Mouse (Mus musculus): ENCODE measurements around the gene Syk. TPM values are rescaled to one million over a fixed set of nuclear protein-coding genes. Genes with fewer than 3 reads are reported as not detected.

The Syk gene
- polyA plus RNA-seq, 1 experiment from 2014 or later = 7.4 TPM

- no peak overlapping the region for H3K4me2 ChIP-seq
- ATAC-seq (replicated peaks; ENCODE audit: low FRiP score) = no peak
Measured at GRCm38 (mm10) chr13:52551275-52551674, 31.7 kb upstream of the Syk start.

GRCm38 (mm10) chr13:52552822-52553477 is 30.0 kb upstream of the Syk start:
- 67% methylated on average over 9 of the region's 9 CpGs for WGBS
- Histone ChIP-seq H3K36me3 (no peaks in the 10 kb centered on the region), H3K4me3 (replicated peaks) (no peak overlapping the region), H3K9me3 (replicated peaks) (no peaks in the 10 kb centered on the region), H3K9ac (no peak overlapping the region), H3K27ac (no peak overlapping the region), H3K4me1 (no peaks in the 10 kb centered on the region), H3K4me2 (no peak overlapping the region), H3K27me3 (no peaks in the 10 kb centered on the region)
- no peak for ATAC-seq (replicated peaks; ENCODE audit: low FRiP score)

More at GRCm38 (mm10) chr13:52551275-52551674, 31.7 kb upstream of the Syk start:
- 78% methylated on average over 9 of the region's 9 CpGs for WGBS
- Histone ChIP-seq H3K4me1 (no peaks in the 10 kb centered on the region), H3K36me3 (no peaks in the 10 kb centered on the region), H3K9me3 (replicated peaks) (no peaks in the 10 kb centered on the region), H3K27me3 (no peaks in the 10 kb centered on the region), H3K4me3 (replicated peaks) (no peak overlapping the region), H3K27ac (no peak overlapping the region), H3K9ac (no peak overlapping the region)

GRCm38 (mm10) chr13:52554722-52555121 is 28.3 kb upstream of the Syk start:
- H3K27ac ChIP-seq = no peak overlapping the region
- H3K9me3 ChIP-seq (replicated peaks) = no peaks in the 10 kb centered on the region
- H3K4me2 ChIP-seq = no peak overlapping the region
- H3K4me3 ChIP-seq (replicated peaks) = no peak overlapping the region
- no peaks in the 10 kb centered on the region for H3K4me1 ChIP-seq
- no peak overlapping the region for H3K9ac ChIP-seq
- WGBS = 87% methylated on average over 9 of the region's 9 CpGs
- H3K27me3 ChIP-seq = no peaks in the 10 kb centered on the region
- H3K36me3 ChIP-seq = no peaks in the 10 kb centered on the region
- no peak for ATAC-seq (replicated peaks; ENCODE audit: low FRiP score)

- no peak overlapping the region for H3K4me3 ChIP-seq (replicated peaks)
- no peak overlapping the region for H3K9ac ChIP-seq
- WGBS = 80% methylated on average over 7 of the region's 7 CpGs
- H3K4me1 ChIP-seq = peaks cover 12% of the 10 kb centered on the region; the same call in 1 of the 2 replicates
- ATAC-seq (replicated peaks; ENCODE audit: low FRiP score) = no peak
- no peaks in the 10 kb centered on the region for H3K36me3 ChIP-seq
- no peaks in the 10 kb centered on the region for H3K27me3 ChIP-seq
- H3K27ac ChIP-seq = no peak overlapping the region
- no peaks in the 10 kb centered on the region for H3K9me3 ChIP-seq (replicated peaks)
- no peak overlapping the region for H3K4me2 ChIP-seq
Measured at GRCm38 (mm10) chr13:52557421-52557820, 25.6 kb upstream of the Syk start.

GRCm38 (mm10) chr13:52561367-52562165 is 21.4 kb upstream of the Syk start:
- no peaks in the 10 kb centered on the region for H3K9me3 ChIP-seq (replicated peaks)

GRCm38 (mm10) chr13:52562166-52562571 is 20.8 kb upstream of the Syk start:
- 36% methylated on average over 4 of the region's 4 CpGs for WGBS
- Histone ChIP-seq H3K9me3 (replicated peaks) (no peaks in the 10 kb centered on the region), H3K4me1 (peaks cover 13% of the 10 kb centered on the region; the same call in 1 of the 2 replicates), H3K27ac (peak overlapping the region; percentile 19; the same call in 1 of the 2 replicates), H3K9ac (no peak overlapping the region), H3K36me3 (no peaks in the 10 kb centered on the region), H3K27me3 (no peaks in the 10 kb centered on the region), H3K4me2 (no peak overlapping the region), H3K4me3 (replicated peaks) (no peak overlapping the region)
- ATAC-seq (replicated peaks; ENCODE audit: low FRiP score) = no peak

More at GRCm38 (mm10) chr13:52561367-52562165, 21.4 kb upstream of the Syk start:
- peaks cover 13% of the 10 kb centered on the region; the same call in 1 of the 2 replicates for H3K4me1 ChIP-seq
- H3K4me2 ChIP-seq = no peak overlapping the region
- no peaks in the 10 kb centered on the region for H3K27me3 ChIP-seq
- H3K27ac ChIP-seq = peak overlapping the region; percentile 33; the same call in 1 of the 2 replicates
- H3K4me3 ChIP-seq (replicated peaks) = no peak overlapping the region
- 59% methylated on average over 8 of the region's 8 CpGs for WGBS
- H3K36me3 ChIP-seq = no peaks in the 10 kb centered on the region
- no peak overlapping the region for H3K9ac ChIP-seq
- ATAC-seq (replicated peaks; ENCODE audit: low FRiP score) = peak; percentile 92

GRCm38 (mm10) chr13:52565103-52565739 is 17.8 kb upstream of the Syk start:
- Histone ChIP-seq H3K4me3 (replicated peaks) (no peak overlapping the region), H3K36me3 (no peaks in the 10 kb centered on the region), H3K27ac (no peak overlapping the region), H3K9ac (no peak overlapping the region), H3K9me3 (replicated peaks) (no peaks in the 10 kb centered on the region), H3K27me3 (no peaks in the 10 kb centered on the region), H3K4me2 (no peak overlapping the region), H3K4me1 (peaks cover 17% of the 10 kb centered on the region; the same call in 1 of the 2 replicates)
- WGBS = 83% methylated on average over 18 of the region's 18 CpGs
- no peak for ATAC-seq (replicated peaks; ENCODE audit: low FRiP score)

GRCm38 (mm10) chr13:52566188-52566760 is 16.7 kb upstream of the Syk start:
- no peak overlapping the region for H3K4me3 ChIP-seq (replicated peaks)
- peaks cover 10% of the 10 kb centered on the region; the same call in 1 of the 2 replicates for H3K4me1 ChIP-seq
- no peak overlapping the region for H3K4me2 ChIP-seq
- no peaks in the 10 kb centered on the region for H3K27me3 ChIP-seq
- WGBS = 88% methylated on average over 9 of the region's 9 CpGs
- no peak overlapping the region for H3K9ac ChIP-seq
- no peaks in the 10 kb centered on the region for H3K36me3 ChIP-seq
- no peak for ATAC-seq (replicated peaks; ENCODE audit: low FRiP score)
- H3K9me3 ChIP-seq (replicated peaks) = no peaks in the 10 kb centered on the region
- no peak overlapping the region for H3K27ac ChIP-seq

- WGBS = 66% methylated on average over 7 of the region's 7 CpGs
- no peak overlapping the region for H3K4me3 ChIP-seq (replicated peaks)
- no peak overlapping the region for H3K27ac ChIP-seq
- no peak overlapping the region for H3K4me2 ChIP-seq
- no peaks in the 10 kb centered on the region for H3K27me3 ChIP-seq
- no peak for ATAC-seq (replicated peaks; ENCODE audit: low FRiP score)
- no peaks in the 10 kb centered on the region for H3K36me3 ChIP-seq
- peaks cover 10% of the 10 kb centered on the region; the same call in 1 of the 2 replicates for H3K4me1 ChIP-seq
- H3K9ac ChIP-seq = no peak overlapping the region
- H3K9me3 ChIP-seq (replicated peaks) = no peaks in the 10 kb centered on the region
Measured at GRCm38 (mm10) chr13:52566777-52567176, 16.2 kb upstream of the Syk start.

GRCm38 (mm10) chr13:52569194-52569769 is 13.7 kb upstream of the Syk start:
- 0 out of 2 replicates have a peak, but pooled peaks cover 4% of the 10 kb centered on the region for H3K4me1 ChIP-seq
- no peak overlapping the region for H3K4me3 ChIP-seq (replicated peaks)
- no peak overlapping the region for H3K9ac ChIP-seq
- no peak overlapping the region for H3K27ac ChIP-seq
- no peak overlapping the region for H3K4me2 ChIP-seq
- peak; percentile 49; the same call in 1 of the 2 replicates for ATAC-seq (replicated peaks; ENCODE audit: low FRiP score)
- H3K27me3 ChIP-seq = no peaks in the 10 kb centered on the region
- H3K9me3 ChIP-seq (replicated peaks) = no peaks in the 10 kb centered on the region
- H3K36me3 ChIP-seq = no peaks in the 10 kb centered on the region
- WGBS = 61% methylated on average over 8 of the region's 8 CpGs

- no peak overlapping the region for H3K9ac ChIP-seq
- no peak overlapping the region for H3K27ac ChIP-seq
- H3K27me3 ChIP-seq = no peaks in the 10 kb centered on the region
- 0 out of 2 replicates have a peak, but pooled peaks cover 4% of the 10 kb centered on the region for H3K4me1 ChIP-seq
- H3K4me3 ChIP-seq (replicated peaks) = no peak overlapping the region
- H3K9me3 ChIP-seq (replicated peaks) = no peaks in the 10 kb centered on the region
- H3K36me3 ChIP-seq = no peaks in the 10 kb centered on the region
- 95% methylated on average over 9 of the region's 9 CpGs for whole genome bisulfite sequencing
- ATAC-seq (replicated peaks; ENCODE audit: low FRiP score) = no peak
- H3K4me2 ChIP-seq = no peak overlapping the region
Measured at GRCm38 (mm10) chr13:52570276-52570675, 12.7 kb upstream of the Syk start.

Data from kidney, embryonic 15.5 days (tissue).